Mouse (Mus musculus) embryo, embryonic 11.5 days (tissue): ENCODE results near the gene Ccdc157.
"Not testable (repeated sequence)": the region's sequence is repeated elsewhere in the genome, so short reads cannot be mapped to it uniquely, and the experiment has no call there.

Source experiments
- DNase-seq: peaks from one replicate; pipeline ENCODE4 v3.0.0-alpha.2; 2012; ENCODE audit warnings: low read depth, low spot score

Gene Ccdc157

DNA sequence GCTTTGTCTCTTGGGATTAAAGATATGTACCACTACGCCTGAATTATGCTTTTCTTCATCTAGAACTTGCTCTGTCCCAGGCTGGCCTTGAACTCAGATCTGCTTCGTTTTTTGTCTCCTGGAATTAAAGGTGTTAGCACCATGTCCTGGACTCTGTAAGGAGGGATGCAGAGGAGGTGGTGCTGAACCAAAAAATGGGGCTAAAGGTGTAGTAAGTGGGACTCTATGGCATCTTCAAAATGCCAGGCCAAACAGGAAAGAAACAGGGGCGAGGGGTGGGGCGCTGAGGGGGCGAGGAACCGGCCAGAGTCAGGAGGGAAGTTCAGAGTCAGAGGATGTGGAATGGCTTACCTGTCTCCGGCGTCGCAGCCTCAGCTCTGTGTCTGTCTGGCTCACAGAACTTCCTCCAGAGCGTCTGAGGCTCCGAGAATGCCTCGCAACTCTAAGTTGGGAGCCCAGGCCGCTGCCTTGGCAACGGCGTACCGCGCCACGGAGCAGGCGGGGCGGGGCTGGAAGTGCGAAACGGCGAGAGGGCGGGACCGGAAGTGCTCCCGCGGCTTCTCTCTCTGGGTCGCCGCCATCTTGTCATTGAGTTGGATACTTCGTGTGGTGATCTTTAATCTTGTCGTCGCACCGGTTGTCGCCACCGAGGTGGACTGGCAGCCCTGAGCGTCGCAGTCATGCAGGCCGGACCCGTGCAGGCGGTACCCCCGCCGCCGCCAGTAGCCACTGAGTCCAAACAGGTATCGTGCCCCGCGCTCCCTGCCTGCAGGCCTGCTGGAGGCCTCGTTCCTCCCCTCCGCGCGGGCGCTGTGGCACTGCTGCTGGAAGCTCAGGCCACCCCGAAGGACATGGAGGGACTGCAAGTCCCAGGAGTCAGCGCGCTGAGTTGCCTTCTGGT, at the start of gene Ccdc157, which contains the start of gene Sf3a1:
TSS of gene Ccdc157 (minus strand) at position 486 of the 901 bp plus-strand sequence.
TSS of gene Sf3a1 (plus strand) at position 543 of the 901 bp plus-strand sequence.
- peak; percentile 88 for DNase-seq

DNA sequence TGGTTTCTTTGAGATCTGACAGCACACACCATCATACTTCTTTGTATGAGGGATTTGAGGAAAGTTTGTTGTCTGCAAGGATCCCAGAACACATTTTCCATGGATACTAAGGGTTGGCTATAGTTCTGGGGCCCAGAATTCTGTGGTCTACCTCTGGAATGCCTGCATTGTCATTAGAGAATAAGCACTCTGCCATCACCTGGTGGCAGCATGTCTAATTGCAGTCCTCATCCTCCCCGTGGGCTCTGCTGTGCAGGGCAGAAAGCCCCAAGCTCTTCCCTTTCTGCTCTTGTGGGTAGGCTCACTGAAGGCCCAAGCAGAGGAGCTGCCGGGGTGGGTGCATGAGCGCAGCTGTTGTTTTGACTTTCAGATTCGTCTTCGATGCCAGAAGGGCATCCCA, 49.5 kb upstream of the Ccdc157 start:
- no peak for DNase-seq

DNA sequence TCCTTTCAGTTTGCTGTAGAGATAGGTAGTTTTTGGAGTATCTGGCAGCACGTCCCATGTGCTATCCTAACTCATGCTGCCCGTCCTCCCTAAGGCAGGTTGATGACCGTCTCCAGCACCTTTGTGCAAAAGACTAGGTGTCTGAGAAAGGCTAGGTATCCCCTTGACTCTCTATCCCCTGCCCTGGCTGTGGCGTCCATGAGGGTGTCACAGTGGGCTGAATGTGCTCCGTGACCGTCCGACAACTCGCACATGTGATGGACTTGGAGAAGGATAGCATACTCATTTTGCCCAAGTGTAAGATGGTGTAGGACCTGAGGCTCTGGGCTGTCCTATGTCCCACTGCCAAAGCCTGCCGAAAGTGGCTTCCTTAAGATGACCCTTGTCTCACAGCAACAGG, 47.6 kb upstream of the Ccdc157 start:
- no peak for DNase-seq

DNA sequence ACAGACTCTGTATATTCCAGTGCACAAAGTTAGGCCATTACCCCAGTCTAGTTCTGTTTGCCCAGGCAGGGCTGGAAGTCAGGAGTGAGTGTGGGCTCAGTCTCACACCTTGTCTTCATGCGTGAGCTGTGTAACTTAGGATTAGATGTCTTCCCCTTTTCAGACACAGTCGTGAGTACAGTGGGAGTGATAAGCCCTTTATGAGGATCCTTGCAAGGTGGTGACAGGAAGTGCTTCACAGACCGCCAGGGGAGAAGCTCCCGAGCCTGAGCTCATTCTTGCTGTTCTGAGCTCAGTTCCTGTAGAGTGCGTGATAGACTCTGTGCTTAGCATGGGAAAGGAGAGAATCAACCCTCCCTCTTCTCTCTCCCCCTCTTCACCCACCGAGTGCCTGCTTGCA, 46.5 kb upstream of the Ccdc157 start:
- no peak for DNase-seq

DNA sequence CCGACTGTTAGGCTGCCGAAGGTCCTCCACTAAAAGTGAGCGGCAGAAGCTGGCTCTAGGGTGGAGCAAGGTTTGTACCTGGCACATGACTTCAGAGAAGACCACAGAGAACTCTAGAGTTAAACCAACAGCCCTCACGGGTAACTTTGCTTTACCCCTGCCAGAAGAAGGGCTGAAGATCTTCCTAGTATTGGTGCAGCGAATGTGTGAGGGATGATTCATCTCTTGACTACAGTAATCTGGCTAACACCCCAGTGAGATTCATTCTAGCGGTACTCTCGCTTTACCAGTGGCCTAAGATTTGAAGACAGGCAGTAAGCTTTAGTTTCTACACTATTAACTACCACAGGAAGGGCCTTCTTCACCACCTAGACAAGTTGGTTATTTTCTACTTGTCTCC, 45.9 kb upstream of the Ccdc157 start:
- no peak for DNase-seq

DNA sequence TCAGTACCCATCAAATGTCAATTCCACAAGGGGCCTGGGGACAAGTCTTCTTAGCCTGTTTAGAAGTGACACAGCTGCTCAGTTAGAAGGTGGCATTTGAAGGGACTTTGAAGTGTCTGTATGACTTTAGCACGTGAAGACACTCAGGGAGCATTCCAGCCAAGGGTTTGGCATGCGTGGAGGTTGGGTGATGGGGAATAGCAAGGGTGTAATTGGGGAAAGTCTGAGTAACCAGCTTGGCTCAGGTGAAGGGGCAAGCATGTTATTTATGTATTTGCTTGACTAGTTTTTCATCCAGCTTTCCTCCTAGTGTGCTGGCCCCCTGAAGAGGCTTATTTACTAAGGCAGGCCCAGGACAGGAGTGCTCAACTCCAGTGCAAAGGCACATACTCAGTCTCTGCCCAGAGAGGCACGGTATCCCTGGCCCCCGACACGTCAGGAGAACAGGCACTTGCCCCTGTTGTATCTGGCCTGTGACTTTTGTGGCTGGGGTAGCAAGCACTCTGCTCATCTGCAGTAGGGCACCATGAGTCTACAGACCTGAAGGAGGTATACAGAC, 45.1 kb upstream of the Ccdc157 start:
- no peak for DNase-seq

DNA sequence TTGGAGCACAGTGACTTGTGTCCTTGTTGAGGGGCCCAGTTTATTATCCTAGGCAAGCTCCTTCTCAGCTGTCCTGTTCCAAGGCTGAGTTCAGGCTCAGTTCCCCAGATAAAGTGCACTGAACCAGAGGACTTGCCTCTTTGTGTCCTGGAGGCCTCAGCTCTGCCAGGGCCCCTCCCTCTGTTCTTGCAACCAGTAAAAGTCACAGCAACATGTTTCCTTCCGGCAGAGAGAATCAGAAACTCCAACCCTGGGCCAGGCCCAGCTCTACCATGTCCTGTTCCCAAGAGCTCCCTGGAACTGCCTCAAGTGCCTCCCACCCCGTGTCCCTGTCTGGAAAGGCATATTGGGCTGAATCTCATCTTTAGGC, 43.6 kb upstream of the Ccdc157 start:
- no peak for DNase-seq

DNA sequence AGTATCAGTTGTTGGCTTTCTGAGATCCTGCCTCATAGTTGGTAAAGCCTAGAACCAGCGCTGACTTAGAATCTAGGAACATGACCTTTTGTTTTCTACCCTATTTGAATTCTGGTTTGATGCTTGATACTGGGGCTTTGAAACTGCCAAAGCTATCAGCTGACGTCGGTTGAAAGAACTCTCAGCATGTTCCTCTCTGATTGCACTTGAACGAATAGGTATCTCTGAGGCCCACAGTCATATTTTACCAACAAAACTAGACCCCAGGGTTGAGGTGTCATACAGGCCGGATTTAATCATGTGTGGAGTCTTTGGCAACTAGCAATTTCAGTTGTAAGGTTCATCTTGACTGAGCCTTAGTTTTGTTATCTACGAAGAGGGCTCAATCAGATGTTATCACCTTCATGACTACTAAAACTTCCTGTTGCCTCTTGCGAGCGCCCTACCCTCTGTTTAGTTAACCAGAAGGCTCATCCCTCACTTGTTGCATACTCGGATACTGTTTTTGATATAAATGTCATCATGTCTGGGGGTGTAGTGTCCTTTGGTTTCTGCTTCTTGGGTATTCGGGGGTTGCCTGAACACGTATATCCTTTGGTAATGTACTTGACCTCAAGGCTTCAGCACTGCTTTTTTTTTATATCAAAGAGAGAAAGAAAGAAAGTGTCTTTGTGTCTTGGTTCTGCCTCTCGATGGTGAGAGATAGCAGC, 43.1 kb upstream of the Ccdc157 start:
- DNase-seq: no peak

DNA sequence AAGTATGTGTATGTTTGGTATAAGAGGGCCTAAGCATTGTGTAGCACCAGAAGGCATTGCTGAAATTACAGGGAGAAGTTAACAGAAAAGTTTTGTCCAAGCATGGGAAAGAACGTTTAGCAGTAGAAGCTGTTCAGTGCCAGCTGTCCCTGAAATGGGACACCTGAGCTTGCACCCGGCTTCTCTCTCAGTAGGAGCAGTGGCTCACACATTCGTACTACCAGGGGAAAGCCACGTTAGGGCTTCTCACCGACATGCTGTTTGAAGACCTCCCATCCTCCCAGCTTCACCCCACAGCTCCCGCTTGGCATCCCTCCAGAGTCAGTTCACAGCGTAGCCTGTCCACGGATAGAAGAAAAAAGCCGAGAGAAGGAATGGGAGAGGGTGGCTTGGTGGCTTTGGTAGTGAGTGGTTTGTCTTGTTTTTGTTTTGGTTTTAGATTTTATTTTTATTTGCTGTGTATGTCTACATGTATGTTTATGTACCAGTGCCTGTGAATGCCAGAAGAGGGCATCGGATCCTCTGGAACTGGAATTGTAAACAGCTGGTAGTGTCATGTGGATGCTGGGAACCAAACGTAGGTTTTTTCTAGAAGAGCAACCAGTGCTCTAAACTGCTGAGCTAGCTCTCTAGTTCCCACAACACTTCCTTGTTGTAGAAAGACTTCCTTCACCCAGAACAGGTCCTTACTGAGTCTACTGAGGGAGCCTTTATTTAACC, 42.0 kb upstream of the Ccdc157 start:
- DNase-seq: no peak

DNA sequence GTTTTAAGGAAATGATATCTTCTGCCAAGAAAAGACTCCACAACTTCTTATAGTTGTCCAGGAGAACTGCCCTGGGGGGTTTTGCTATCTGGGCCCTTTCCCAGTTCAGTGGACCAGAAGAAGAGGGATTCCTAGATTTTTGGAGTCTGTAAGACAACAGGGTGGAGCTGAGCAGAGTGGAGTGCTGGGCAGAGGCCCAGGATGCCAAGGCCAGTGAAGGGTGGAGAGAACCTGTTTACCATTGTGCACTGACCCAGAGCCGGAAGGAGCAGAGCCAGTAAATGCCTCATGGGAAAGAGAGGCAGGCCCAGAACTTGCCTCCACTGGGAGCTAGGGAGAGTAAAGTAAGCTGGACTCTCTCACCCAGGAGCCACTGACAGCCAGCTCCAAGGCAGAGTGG, 37.6 kb upstream of the Ccdc157 start:
- no peak for DNase-seq

DNA sequence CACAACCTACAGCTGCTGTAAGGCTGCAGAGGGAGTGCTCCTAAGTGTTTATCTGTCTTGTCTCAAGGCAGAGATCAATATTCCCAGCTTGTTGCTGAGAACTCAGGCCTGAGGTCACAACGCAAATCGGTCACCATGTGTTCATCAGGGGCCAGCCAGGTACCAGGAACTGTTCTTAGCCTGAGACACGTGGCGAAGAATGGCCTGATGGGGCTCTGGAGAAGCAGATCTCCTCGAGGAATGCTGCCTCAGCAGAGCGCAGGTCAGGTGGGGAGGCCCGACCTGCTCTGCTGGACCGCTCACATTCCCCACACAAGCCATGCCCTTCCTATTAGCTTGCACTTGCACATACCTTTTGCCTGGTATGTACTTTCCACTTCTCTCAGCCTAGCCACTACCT, 36.5 kb upstream of the Ccdc157 start:
- DNase-seq: no peak

DNA sequence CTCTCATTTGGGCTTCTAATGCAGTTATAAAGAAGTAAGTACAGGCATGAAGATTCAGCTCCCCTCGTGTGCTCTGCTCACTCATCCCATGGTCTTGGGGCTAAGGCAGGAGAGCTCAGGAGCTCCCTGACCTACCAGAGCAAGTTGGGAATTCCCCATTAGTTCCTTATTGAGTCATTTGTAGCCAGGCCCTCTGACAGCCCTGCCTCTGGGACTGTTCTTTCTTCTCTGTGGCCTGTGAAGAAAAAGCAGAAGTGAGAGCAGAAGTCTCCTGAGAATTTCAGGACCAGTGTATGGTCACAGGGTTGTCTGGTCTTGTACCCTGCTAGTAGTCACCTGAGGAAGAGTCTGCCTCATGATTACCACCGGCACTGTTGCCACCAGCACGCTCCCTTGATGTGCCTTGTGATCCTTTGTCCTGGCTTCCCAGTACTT, 35.5 kb upstream of the Ccdc157 start:
- DNase-seq: no peak

DNA sequence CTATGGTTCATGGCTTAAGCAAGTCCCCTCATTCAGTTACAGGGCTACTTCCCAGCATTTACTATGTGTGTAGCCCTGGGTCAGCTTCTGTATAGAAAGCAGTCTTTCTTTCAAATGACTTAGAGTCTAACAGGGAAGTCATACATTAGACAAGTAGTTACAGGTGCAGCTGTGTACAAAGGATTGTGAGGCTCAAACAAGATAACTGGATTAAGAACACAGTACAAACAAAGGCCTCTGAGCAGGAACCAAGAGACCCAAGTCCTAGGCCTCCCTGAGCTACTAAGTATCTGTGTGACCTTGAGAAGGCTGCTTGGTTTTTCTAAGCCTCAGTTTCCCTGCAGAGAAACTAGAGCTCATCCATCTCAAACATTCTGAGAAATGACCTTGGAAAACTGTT, 33.3 kb upstream of the Ccdc157 start:
- DNase-seq: no peak

DNA sequence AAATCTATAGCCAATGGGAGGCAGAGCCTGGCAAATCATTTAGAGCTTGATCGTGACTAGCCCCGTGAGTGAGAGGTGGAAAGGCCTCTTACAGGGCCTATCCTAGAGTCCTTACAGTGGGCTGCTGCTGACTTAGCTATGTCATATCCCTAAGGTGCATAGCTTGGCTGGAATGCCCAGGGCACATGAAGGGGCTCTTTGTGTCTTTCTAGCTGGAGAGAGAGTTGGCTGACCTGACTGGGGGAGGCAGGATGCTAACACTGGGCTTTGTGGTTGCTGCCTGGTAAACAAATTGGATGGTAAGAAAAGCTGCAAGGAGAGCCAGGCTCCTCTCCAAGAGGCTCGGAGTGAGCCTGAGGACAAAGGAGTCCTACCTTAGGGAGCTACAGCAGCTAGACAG, 32.7 kb upstream of the Ccdc157 start:
- no peak for DNase-seq

DNA sequence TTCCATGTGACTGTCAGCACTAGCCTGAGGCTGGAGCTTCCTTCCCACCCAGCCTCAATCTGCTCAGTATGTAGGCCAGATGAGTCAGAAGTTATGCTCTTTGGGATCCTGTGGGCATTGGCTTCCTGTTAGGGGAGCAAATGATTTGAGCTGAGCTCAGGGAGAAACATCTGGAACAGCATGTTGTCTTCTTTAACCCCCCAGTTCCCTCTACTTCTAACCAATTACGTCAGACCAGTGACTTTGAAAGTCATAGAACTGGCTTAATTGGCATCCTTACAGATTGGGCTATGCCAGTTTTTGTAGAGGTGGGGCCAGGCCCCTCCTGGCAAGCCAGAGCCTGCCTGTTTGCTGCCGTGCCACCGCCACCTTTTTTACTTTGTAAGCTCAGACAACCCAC, 30.6 kb upstream of the Ccdc157 start:
- DNase-seq: no peak

DNA sequence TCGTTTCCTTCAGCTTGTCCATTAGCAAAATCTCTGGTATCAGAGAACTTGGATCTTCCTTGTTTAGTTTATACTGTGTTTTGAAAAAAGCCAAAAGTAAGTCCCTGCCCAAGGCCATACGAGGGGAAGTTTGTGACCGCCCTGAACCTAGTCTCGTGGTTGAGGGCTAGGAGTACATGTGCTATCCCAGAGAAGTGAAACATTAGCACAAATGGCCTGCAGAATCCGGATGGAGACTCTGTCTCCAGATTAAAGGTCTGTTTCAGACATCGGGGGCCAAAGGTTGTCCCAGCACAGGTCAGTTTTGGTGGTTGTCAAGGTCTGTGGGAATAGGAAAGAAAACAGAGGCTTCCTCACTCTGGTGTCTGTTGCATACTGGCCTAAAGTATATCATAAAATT, 29.1 kb upstream of the Ccdc157 start:
- DNase-seq: no peak

DNA sequence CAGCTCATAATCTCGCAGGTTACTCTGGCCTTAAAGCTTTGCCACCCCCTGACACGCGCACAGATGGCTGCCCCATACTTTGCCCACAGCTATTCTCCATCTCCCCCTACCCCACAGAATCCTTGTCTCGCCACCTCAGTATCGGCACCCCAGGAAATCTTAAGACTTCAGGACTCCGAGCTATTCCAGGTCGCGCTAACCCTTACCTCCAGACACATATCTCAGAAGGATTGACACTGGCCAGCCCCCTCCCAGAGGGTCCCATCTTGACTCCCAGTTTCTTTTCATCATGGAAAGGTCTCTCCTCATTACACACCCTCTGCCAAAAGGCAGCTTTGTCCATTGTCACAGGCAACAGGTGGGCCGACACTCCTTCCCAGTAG, 27.2 kb upstream of the Ccdc157 start:
- DNase-seq: no peak

DNA sequence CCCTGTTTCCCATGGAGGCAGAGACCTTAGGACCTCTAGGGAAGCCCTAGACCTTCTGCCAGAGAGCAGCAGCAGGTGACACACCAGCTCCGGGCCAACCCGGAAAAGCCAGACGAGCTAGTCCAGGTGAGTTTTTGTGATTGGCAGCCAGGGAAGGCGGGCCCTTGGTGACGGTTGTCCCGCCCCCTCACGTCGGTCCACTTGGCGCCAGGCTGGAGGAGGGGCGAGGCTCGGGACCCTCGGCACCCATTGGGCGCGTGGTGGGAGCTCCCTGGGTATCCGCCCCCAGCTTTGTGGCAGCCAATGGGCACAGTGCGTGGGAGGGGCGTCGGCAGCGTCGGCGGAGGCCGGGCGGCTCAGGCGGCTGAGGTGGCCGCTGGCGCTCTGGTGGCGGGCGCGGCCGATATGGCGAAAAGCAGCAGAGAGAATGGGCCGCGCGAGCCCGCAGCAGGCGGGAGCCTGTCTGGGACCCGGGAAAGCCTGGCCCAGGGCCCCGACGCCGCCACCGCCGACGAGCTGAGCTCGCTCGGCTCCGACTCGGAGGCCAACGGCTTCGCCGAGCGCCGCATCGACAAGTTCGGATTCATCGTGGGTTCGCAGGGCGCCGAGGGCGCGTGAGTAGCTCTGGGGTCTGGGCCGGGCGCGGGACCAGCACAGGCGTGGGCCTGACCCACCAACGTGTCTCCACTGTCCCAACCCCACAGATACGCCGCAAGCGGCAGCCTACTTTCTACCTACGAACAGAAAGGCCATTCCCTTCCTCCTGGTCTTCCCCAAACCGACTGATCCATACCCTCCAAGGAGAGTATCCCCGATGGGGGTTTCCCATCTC, 26.6 kb upstream of the Ccdc157 start, which contains the start of gene Tbc1d10a:
TSS of gene Tbc1d10a (plus strand) at position 304 of the 832 bp plus-strand sequence.
- peak; percentile 96 for DNase-seq

DNA sequence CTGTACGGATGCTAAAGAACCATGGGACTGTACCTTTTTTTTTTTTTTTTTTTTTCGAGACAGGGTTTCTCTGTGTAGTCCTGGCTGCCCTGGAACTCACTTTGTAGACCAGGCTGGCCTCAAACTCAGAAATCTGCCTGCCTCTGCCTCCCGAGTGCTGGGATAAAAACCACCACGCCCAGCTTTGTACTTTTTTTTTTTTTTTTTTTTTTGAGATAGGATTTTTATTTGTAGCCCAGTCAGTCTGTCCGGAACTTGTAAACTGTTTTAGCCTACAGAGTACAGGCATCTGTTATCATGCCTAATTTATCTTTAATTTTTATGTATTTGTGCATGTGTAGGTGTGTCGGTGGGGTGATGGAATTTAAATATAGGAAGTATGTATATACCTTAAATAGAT, 25.4 kb upstream of the Ccdc157 start:
- DNase-seq: not testable (repeated sequence)

DNA sequence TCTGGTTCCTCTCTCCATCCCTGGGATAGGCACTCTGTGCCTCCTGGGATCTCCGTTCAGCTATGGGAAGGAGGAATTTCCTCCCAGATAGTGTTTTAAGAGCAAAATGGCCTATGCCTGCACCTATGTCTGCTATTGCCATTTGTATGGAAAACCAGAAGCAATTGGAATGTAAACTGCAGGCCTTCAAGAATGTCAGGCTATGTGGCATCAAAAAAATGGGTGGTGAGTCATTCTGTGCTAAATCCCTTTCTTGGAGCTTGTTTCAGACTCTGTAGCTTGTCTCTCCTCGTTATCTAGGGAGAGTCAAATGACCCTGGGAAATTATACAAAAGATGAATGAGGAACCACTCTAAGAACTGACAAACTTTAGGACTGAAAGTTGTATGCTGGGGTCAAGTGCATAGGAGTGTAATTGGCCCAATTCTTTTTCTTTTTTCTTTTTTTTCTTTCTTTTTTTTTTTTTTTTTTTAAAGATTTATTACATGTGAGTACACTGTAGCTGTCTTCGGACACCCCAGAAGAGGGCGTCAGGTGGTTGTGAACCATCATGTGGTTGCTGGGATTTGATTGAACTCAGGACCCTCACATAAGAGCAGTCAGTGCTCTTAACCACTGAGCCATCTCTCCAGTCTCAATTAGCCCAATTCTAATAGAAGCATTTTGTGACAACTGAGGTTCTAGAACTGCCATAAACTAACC, 24.3 kb upstream of the Ccdc157 start:
- no peak for DNase-seq
